Mouse (Mus musculus): ENCODE results near the gene Flvcr2.

Gene Flvcr2

DNA sequence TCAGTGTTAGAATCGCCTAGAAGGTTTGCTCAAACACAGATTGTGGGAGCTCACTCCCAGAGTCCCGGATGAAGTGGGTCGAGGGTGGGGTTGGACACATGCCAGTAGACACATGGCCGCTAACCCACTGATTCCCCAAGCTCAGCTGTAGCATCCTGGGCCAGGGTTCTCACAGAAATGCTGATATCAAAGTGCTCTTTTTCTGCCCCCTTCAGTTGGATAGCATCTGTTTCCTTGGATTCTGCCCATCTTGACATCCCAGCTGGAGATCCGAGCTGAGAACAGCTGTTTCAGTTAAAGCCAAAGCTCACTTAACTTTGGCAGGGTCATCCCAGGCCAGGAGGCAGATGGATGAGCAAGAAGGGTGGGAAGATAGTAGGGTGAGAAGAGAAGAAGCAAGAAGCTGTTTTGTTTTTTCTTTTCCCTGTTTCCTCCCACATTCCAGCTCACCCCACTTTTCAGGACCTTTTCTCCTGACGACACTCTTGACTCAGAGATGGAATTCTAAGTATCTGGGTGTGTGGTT lies 46.5 kb downstream of the Flvcr2 start:
- peak; percentile 30 for DNase-seq (ENCODE audit: low read depth, low spot score)

DNA sequence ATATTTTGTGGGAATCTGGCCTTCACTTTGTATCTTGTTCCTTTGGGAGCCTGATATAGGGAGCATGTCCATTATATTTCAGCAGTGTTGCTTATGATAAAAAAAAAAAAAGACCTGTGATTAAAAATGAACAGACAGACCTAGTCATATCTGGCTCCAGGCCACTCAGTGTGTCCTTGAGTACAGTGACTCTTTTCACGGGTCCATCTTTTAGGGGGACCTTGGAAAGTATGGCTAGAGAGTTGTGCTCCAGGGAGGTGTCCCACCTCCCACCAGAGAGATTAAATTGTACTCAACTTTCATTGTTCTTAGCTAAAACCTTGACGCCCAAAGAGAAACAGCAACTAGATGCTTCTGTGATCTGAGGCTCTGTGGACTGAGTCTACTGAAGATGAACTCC lies 47.8 kb downstream of the Flvcr2 start:
- DNase-seq (ENCODE audit: low read depth, low spot score): no peak

DNA sequence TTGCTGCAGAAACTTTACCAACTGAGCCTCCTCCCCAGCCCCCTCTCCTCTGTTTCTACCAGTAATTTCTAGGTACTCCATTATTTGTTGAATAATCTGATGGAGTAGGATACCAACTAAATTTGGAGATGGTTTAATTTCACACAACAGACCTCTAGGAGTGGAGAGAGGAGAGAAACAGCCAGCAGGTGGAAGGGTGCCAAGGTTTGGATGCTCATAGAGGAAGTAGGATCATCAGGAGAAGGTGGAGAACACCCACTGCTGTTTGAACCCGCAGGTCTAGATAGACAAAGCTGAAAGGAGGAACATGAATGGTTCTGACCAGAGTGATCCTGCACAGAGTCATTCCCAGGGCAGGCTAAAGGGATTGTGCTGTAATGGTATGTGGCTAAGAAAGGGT lies 49.2 kb downstream of the Flvcr2 start:
- no peak for DNase-seq (ENCODE audit: low read depth, low spot score)

DNA sequence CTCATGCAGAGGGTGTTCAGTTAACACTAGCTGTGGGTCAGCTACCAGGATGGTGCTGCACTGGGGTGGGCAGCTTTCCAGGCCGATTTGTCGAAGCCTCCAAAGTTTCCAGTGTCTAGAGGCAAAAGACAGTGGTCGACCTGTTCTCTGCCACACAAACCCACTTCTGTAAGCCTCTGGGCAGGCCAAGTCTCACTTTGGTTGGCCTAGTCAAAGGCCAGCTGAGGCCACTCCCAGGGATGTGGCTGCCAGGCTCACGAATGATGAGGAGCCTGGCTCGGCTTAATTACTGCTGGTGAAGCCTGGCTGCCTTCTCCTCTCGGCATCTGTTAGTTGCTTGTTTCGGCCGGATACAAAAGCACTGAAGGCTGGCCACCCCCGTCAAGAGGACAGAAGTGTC lies 53.7 kb downstream of the Flvcr2 start:
- no peak for DNase-seq (ENCODE audit: low read depth, low spot score)

DNA sequence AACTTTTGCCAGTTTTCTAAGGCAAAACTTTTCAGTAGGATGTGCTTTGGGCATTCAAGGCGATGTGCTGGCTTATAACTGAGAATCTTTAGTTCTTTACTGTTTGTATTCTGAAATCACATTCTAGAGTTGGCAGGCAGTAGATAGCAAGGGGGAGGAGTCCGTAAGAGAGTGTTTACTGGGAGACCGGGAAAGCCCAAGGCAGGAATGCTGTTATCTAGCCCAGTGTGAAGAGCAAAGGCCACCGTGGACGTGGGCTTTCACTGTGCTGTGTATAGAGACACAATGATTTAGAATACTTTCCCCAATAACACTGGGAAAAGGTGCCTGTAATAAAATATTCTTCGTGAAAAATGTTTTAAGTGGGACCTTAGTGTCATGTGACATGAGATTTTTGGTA lies 63.4 kb downstream of the Flvcr2 start:
- DNase-seq (ENCODE audit: low read depth, low spot score): no peak

DNA sequence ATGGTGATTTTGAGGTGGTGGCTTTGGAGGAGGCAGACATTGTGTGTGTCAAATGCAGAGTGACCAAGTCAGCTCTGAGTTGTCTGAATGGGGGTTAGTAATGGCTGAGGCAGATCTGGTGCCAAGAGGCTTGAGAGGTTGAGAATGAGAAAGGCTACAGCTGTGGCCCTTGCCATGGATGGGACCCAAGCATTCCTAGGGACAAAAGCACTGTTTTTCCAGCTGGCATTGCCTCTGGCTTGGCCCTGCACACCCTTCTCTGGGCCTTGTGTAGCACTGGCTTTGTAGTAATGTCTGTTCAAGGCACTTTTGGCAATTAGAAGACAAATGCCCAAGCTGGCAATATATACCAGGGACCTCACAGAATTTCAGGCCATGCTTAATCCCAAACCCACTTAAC lies 64.6 kb downstream of the Flvcr2 start:
- no peak for DNase-seq (ENCODE audit: low read depth, low spot score)

DNA sequence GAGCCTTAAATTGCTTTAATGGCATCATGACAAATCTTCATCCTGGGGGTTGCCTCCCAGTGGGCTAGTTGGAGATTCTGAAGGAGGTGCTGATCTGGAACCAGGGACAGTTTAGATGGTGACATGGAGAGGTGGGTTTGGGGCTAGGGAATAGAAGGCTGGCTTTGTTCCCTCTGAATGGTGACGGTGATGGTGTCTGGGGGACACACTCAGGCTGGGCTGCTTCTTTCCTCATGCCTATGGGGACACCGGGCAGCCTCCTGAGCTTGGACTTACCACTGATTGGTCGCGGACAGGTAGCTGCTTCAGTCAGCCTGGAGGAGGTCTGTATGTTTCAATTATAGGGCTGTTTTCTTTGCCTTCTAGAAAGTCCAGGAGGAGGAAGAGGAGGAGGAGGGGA lies 65.3 kb downstream of the Flvcr2 start:
- no peak for DNase-seq (ENCODE audit: low read depth, low spot score)

DNA sequence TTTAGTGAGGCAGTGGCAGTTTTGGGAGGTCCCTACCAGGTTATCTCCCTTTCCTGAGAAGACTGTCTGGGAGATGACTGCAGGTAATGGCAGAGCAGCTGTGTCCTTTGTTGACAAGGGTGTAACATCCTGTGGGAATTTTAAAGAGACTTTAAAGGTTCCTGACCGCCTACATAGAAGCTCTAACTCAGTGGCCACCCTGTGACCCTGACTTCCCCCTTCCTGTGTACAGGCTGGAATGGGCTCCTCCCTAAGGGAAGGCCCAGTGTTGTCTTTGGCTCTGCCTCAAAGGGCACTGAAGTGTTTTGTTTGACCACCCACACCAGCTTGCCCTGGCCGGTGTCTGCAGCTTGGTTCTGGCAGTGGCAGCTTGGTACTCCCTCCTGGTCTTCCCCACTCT lies 67.3 kb downstream of the Flvcr2 start:
- no peak for DNase-seq (ENCODE audit: low read depth, low spot score)

DNA sequence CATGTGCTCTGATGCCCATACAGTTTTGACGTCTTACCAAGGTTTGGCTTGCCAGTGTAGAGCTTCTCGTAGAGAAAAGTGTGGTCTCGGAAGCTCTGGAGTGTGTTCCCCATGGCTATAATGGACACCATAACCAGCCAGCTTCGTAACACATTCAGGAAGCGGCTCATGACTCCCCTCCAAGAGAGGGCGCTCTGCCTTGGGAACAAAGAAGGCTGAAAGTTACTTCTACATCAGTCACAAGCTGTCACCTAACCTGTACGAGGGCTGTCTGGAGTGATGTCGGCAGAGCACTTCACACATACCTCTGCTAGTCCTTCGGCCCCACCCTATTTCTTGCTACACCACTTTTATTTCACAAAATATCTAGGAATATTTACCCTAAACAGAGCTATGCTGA lies 75.7 kb downstream of the Flvcr2 start:
- no peak for DNase-seq (ENCODE audit: low read depth, low spot score)

DNA sequence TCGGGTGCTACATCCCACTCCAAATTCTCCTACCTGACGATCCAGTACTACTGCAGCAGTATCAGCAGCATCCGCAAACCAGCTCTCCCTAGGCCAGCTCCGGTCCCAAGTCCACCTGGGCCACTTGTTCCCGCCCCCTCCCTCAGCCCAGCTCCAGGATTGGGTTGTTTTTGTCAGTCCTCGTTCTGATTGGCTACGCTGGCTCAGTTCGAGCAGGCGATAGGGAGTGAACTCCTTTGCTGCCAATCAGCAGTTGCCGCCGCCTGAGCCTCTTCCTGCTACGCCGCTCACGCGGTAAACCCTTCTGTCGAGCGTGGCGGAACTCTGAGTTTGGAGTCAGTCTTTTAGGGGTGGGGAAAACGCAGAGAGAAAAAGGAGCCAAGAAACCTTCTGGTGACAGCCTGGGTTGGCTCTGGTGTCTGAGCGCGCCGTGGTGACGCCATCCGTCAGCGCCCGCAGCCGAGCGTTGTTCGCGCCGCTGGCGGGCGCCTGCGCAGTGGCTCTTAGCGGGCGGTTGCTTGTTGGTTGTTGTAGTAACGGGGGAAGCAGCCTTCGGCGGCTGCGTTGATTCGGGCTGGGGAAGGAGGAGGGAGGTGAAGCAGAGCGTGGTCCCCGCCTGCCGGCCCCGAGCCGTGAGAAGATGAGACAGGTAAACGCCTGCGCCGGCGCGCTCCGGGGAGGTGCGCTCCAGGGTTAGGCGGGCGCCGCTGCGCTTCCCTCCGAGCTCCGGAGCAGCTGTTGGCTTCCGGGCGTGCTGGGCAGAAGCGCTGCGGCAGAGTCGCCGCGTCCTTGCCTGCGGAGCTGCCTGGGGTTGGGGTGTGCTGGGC lies 78.3 kb downstream of the Flvcr2 start, which contains the start of the genes Erg28 and Ttll5:
Erg28 (minus strand) TSS at position 113 of the 827 bp plus-strand sequence.
Ttll5 (plus strand) TSS at position 222 of the 827 bp plus-strand sequence.
- peak; percentile 96 for DNase-seq (ENCODE audit: low read depth, low spot score)

DNA sequence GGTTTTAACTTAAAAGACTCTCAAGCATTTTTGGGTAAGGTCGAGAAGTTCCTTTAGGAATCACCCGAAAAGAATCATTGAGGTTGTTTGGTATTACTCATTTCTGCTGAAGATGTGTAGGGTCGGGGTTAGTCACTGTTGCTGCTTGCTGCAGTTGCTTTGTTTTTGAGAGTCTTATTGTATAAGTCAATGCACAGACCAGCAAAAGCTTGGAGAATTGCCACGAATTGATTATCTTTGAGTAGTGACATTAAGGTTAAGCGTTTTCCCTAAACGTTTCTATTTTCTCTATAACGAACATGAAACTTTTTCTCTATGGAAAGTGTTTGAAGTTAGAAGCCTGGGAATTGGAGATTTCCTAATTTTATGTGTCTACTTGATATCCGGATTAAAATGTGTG lies 79.0 kb downstream of the Flvcr2 start:
- no peak for DNase-seq (ENCODE audit: low read depth, low spot score)

DNA sequence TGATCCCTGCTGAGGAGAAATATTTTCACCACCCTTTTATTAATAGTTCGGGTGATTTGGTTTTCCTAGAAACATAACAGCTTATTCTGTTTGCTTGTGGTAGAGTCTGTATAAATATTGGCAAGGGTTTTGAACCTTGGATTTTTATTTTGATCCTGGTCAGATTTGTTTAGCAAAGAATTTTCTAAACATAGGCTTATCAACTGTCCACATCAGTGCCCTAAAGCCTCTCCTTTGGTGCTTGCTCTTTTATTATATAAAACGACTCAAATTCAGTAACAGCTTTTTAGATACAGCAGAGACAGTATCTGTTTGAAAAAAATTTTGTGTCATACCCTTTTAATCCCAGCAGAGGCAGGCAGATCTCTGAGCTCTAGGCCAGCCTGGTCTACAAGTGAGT lies 79.5 kb downstream of the Flvcr2 start:
- no peak for DNase-seq (ENCODE audit: low read depth, low spot score)

DNA sequence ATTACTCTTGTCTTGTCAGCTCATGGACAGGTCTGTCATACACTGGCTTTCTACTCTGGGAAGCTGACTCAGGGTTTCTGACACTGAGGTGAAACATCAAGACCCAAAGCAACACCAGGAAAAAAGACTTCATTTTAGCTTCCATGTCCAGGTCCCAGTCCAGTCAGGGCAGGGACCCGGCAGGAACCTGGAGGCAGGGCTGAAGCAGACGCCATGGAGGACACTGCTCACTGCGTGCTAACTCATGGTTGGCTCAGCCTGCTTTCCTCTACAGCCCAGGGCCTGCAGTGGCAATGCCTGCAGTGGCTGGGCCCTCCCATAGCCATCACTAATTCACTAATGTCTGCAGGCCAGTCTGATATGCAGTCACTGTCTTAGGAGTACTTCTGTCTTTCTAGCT lies 82.5 kb downstream of the Flvcr2 start:
- DNase-seq (ENCODE audit: low read depth, low spot score): no peak

DNA sequence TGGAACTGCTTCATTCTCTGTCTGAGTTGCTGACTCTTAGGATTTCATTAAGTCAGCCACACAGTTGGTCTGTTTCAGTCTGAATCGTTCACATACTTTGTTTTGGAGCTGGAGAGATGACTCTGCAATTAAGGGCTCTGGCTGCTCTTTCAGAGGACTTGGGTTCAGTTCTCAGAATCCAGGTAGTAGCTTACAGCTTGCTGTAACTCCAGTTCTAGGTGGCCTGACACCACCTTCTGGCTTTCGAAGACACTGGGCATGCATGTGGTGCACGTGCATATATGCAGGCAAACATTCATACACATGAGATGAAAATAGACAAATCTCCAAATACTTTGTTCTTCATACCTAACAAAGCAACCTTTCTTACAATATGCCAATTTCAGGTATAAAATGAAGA lies 83.5 kb downstream of the Flvcr2 start:
- DNase-seq (ENCODE audit: low read depth, low spot score): no peak

DNA sequence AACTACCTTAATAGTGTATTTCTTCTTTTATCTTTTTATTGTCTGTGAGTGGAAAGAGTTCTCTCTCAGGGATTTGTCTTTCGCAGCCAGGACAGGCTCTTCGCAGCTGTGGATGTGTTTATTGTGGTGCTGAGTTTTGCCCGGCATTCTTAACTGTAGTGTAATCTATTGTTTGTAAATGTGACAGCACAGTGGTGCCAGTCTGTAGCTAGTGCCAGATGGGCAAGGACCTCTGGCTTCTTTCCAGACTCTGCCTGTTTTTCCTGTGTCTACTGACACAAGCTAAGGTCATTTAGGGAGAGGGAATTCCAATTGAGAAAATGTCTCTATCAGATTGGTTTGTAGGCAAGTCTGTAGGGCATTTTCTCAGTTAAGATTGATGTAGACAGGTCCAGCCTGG lies 84.4 kb downstream of the Flvcr2 start:
- no peak for DNase-seq (ENCODE audit: low read depth, low spot score)

DNA sequence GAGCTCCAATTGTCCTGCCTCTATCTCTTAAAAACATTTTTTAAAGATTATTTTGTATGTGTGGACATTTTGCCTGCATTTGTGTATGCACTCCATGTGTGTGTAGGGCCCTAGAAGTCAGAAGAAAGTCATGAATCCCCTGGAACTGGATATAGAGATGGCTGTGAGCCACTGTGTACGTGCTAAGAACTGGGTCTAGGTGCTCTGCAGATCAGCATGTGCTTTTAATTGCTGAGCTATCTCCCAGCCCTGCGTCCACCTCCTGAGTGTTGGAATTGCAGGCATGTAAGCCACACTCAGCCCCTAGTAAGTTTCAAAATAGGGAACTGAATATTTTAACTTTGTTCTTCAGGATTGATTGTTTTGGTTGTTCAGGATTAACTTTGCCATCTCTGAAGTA lies 88.2 kb downstream of the Flvcr2 start:
- no peak for DNase-seq (ENCODE audit: low read depth, low spot score)

DNA sequence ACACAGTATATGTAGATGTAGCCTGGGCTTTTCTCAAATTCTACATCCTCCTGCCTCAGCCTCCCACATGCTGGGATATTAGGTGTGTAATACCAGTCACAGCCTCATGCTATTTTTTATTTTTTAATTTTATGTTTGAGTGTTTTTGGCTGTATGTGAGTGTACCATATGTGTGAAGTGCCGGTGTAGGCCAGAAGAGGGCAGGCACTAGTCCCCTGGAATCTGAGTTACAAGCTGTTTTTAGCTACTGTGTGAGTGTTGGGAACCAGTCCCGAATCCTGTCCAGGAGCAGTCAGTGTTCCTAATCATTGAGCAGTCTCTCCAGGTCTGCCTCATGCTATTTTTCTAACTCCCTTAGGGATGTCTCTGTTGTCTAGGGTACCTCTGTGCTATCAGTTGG lies 91.4 kb downstream of the Flvcr2 start:
- no peak for DNase-seq (ENCODE audit: low read depth, low spot score)

DNA sequence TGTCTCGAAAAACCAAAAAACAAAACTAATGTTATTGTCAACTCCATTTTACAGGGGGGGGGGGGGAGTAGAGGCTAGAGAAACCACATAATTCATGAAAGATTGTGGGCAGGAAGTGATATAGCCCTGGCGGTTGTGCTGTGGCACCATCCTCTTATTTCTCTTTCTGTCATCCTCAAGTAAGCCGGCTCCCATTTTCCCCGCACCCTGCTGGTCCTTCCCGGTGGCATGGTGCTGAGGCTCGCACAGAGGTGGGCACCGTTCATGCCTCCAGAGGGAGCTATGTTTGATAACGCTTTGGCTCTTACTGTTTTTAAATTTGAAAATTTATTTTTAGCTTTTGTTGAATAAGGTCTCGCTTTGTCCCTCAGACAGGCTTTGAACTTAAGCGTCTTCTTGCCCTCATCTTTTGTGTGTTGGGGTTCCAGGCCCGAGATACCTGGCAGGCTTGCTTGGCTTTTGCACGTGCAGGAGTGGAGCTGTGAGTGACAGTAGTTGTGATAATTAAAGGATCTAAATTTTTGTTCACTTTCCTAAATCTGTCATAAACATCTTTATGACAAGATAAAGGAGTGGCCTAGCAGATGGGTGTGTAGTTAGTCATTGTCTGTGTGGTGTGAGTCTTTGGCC lies 93.1 kb downstream of the Flvcr2 start:
- DNase-seq (ENCODE audit: low read depth, low spot score): no peak

DNA sequence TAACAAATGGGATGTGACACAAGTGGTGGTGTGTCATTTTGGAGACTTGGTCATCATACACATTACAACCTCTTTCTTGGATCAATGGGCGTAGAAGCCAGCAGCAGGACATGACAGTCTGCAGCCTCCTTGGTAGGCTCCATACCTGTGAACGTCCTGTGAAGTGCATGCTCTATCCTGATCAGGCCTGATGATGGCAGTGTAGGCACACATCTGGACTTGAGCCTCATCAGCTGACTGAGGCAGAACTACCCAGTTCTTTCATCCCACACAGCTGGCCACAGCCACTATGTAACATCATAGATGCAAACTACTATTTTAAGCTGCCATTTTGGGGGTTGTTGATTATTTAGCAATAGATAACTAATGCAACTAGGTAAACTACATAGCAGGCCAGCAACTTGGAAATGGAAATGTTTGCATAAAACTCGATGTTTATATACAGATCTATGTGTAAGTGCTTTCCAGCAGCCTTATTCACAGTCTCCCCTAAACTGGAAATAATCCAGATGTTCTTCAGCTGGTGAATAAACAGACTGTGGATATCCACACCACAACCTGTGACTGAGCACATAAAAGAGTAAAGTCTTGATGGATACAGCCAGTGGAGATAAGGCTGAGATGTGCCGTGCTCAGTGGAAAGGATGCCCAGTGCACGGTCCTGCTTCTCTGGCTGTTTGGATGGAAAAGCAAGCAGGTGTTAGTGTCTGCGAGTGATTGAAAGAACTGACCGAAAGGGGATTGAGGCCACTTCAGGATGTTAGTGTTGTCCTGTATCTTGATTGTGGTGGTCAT lies 102.0 kb downstream of the Flvcr2 start:
- peak; percentile 39 for DNase-seq (ENCODE audit: low read depth, low spot score)

DNA sequence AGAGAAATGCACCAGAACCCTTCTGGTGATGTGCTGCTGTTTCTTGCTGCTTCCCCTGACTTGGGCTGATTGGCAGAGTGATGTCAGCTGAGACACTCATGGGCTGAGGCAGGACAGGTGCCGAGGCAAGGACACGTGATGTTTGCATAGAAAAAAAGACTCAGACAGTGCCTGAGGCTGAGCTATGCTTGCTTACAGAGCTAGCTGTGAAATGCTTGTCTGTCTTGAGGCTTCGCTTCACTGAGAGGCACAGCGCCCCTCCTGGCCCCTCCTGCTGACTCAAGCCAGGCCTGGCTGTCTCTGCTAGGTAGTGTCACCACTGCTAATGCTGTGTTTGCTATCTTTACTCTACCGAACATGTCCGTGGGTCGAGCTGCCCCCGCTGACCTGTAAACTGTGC lies 104.3 kb downstream of the Flvcr2 start:
- no peak for DNase-seq (ENCODE audit: low read depth, low spot score)

DNA sequence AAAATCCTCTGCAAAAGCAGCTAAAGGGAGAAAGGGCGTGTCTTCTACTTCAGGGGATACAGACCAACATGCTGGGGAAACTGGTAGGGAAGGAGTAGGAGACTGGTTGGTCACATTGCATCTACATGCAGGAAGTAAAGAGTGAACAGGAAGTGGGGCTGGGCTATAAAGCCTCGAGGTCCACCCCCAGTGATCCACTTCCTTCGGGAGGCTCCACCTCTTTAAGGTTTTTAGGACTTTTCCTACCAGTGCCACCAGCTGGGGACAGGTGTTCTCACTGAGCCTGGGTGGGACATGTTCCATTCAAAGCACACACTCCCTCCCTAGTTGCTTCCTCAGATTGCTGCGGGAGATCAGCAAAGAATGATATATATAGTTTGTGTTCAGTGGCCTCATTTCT lies 107.5 kb downstream of the Flvcr2 start:
- no peak for DNase-seq (ENCODE audit: low read depth, low spot score)

DNA sequence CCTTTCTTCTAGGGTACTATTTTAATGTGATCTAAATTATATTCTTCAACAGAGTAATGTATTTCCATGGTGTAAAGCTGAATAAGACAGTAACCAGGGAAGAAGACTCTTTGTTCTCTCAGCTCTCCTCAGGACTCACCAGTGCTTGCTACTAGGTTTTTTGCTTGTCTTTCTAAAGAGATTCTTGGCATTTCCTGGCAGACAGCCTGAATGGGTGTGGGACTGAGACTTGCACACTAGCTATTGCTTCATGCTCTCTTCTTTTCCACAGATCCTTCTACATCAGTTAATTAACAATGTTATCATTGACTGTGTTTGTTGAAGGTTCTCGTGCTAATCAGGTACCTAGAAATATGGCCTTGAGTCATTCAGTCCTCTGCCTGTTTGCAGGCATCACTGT lies 107.9 kb downstream of the Flvcr2 start:
- no peak for DNase-seq (ENCODE audit: low read depth, low spot score)

Measured in mesoderm, embryonic 11.5 days (tissue).